Mouse (Mus musculus) layer of hippocampus, adult 18-20 months (tissue): Measurements from ENCODE around the gene Mmp19. TPM values are rescaled to one million over a fixed set of nuclear protein-coding genes. Genes with fewer than 3 reads are reported as not detected.

Experiments
- DNase-seq, 2 experiments: peaks; one replicate each; pipeline ENCODE4 v3.0.0; 2022; ENCODE audit warnings: low spot score in 2 of 2
- long read RNA-seq: library from polyadenylated mRNA; stranded (forward); transcript quantifications from one replicate; pipeline ENCODE4 v2.0.0, GENCODE M21; 2021
- total RNA-seq, 2 experiments: library from RNA; stranded (reverse); gene quantifications; 2 replicates each; pipeline ENCODE4 v1.2.3; 2021

Gene Mmp19
- under 1 TPM; 0.43 to 0.50 TPM for total RNA-seq
- long read RNA-seq, partial matches to known transcripts = 0 of 1 reads
- long read RNA-seq, other reads (novel, unspliced or antisense) = 1 of 1 reads

DNA sequence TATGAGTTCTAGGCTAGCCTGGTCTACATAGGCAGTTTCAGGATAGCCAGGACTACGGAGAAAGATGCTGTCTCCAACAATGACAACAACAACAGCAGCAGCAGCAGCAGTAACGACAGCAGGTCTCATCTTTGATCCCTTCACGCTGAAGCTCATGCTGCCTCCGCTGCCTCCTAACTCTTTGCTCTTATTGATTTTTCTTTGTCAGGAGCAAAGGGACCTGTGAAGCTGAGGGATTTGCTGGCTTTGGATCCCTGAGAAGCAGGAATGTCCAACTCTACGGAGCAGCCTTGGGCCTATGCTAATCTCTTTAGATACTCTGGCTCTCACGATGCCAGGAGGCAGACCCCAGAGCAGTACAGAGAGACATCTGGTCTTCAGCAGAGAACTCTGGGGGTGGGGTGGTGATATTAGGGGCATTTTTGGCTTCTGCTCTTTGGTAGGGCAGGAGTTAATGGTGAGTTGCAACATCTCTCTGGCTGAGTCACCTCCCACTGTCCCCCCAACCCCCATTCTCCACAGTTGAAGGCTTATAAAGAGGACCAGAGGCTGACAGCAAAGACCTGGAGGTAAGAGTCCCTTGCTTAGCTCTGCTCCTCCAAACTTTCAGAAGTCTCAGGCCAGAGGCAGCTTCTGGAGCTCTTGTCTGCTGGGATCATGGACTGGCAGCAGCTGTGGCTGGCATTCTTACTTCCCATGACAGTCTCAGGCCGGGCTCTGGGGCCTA is at the start of gene Mmp19:
Mmp19 (plus strand) TSS at position 513 of the 727 bp plus-strand sequence.
- no peak for DNase-seq

GRCm38 (mm10) chr10:128742616-128743015 is 48.1 kb upstream of the Mmp19 start:
- DNase-seq = no peak

DNA sequence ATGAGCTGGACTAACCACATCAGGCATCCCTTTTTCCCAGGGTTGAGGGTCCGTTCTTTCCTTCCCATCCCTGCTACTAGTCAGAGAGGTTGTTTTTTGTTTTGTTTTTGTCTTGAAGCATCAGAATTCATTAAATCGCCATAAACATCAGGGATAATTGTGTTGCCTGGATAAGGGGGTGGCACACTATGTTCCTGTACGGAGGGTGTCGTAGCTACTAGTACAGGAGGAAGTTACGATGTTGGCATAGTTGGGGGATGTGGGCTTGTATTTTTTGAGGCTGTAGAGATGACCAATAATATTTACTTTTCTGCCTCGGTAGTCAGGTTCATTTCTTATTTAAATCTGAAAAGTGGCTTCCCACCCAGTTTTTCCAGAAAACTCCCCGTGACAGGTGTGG is 47.5 kb upstream of the Mmp19 start:
- DNase-seq = peak in 1 of 2 experiments; percentile 16

- DNase-seq = peak; percentile 34 to 39
Measured at GRCm38 (mm10) chr10:128743791-128744191, 46.9 kb upstream of the Mmp19 start.

- no peak for DNase-seq
Measured at GRCm38 (mm10) chr10:128744211-128744610, 46.5 kb upstream of the Mmp19 start.

GRCm38 (mm10) chr10:128744680-128745601 is 45.8 kb upstream of the Mmp19 start, which contains the start of gene Dgka:
TSS of gene Dgka (minus strand) at chr10:128744855.
- no peak for DNase-seq

DNA sequence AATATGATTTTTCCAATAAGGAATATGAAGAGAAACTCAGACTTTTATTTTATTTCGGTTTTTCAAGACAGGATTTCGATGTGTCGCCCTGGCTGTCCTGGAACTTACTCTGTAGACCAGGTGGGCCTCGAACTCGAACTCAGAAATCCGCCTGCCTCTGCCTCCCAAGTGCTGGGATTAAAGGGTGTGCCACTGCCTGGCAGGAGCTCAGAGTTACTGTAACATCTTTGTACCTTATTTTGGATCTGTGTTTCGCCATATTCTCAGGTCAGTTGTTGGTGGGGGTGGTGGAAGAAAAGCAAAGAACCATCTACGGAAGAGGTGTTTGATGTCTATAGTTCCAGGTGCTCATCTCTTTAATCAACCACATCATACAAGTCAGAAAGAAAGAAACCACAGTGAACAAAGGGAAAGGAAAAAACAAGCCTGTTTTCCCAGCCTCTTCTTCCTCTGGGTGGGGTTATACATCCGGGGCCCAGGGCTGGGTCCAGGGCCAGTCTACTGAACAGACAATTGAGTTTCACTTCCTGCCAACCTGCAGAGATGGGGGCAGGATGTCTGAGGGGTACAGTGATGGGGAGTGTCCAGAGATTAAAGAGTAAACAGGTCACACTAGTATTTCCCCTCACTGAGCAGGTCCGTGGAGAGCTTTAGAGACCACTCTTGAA is 44.6 kb upstream of the Mmp19 start:
- DNase-seq = no peak

GRCm38 (mm10) chr10:128746972-128747645 is 43.6 kb upstream of the Mmp19 start:
- no peak for DNase-seq

DNA sequence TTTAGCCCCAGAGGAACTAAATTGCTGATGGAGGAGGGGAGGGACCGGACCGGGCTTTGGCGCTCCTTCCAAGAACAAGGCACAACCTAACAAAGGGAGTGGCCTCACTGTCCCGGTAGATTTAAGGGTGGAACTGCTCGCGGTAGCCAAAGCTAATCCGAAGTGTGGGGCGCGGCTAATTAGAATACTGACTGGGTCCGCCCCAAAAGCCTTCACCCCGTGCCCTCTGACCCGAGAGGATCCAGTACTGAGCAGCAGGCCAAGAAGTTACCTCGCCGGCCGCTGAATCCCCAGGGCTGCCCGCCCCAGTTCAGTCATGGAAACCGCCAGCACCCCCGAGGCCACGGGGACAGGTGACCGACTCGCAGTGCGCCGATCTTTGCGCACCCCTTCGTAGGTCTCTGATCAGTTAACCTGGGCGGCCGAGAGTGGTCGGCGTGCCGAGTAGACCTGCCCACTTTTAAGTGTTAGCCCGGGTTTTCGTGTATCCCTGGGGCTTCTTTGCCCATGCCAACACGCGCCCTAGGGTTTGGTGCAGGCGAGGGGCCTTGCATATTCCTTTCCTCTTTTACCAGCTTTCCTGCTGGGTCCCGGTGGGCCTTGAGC is 43.0 kb upstream of the Mmp19 start, which contains the start of gene Pym1:
Pym1 (plus strand) TSS at position 244 of the 606 bp plus-strand sequence.
- peak in 1 of 2 experiments; percentile 12 for DNase-seq

DNA sequence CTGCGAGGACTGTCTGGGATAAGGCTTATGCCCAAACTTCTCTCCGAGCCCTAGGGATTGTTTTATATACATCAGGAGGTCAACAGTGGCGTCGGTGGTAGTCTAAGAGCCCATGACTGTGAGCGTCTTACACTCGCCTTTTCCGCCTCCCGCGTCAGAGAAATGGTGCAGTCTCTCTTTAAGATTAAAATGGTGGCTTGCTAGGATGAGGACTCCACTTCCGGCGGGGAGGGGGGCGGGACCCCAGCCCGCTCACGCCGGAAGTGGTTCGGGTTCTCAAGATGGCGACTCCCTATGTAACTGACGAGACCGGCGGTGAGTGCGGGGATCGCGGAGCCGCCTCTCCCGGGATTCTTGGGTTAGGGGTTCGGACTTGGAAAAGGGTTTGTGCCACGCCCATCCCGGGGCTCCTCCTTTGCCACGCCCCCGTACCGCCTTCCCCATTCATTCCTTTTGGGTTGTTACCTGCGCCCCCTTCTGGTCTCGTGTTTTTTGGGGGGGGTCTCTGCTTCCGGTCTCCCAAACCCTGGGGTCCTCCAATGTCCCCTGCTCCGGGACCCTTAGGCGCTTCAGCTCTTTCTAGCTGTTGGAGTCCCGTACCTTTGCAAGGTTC is 42.4 kb upstream of the Mmp19 start:
- DNase-seq = peak; percentile 71 to 86

GRCm38 (mm10) chr10:128772895-128773294 is 17.8 kb upstream of the Mmp19 start:
- no peak for DNase-seq

DNA sequence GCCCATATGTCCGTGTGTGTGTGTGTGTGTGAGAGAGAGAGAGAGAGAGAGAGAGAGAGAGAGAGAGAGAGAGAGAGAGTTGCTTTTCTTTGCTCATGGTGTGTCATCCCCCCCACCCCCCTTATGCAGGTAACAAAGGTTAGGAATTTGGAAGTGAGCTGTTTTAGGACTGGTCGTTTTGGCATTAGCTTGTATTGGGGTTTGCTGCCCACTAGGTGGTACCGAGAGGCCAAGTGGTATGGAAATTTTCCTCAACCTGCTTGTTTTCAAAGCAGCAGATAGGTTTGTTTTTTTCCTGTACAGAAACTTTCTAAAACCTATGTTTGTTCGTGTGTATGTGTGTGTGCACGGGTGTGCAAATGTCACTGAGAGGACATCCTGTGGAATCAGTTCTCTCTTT is 17.0 kb upstream of the Mmp19 start:
- DNase-seq = no peak

DNA sequence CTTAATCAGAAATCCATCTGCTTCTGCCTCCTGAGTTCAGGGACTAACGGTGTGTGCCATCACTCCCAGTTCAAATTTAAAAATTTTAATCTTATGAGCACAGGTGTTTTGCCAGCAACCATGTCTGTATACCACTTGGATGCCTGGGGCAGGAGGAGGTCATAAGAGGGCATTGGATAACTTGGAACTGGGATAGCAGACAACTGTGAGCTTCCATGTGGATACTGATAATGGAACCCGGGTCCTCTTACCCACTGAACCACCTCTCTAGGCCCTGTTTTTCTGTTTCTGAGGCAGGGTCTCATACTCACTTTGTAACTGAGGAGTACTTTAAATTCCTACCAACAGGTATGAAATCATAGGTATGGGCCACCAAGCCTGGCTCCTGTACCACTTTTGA is 12.3 kb upstream of the Mmp19 start:
- no peak for DNase-seq

DNA sequence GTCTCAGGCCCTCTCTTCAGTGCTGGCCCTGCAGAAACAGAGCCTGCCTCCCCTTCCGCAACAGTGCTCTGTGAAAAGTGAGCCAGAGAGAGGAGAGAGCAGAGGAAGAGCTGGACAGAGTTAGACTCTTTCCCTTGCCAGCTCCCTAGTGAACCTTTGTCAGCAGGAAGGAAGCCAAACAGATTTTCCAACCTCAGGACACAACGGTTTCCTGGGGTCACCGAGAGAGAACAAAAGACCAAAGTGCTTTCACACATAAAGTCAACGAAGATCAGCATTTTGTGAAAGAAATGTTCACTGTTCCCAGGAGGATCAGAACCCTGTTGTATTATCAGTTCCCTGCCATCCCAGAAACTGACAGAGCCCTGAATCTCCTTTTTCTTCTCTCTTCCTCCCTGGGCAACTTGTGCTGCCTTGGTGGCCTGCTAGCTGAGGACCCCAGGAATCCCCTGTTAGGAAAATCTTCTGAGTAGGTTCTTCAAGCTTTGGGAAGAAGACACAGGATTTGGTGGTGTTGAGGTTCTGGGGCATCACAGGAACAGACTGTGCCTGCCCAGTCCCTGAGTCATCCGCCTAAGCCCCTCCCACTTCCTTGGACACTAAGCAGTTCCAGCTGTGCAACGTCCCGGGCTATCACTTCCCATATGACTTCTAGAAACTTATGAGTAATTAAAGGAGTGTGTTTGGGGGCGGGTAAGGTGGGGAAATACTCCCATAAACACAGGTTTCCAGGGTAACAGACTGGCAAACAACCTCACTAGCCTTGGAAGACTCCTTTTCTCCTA is 11.5 kb upstream of the Mmp19 start:
- no peak for DNase-seq

GRCm38 (mm10) chr10:128780200-128780599 is 10.5 kb upstream of the Mmp19 start:
- DNase-seq = no peak

DNA sequence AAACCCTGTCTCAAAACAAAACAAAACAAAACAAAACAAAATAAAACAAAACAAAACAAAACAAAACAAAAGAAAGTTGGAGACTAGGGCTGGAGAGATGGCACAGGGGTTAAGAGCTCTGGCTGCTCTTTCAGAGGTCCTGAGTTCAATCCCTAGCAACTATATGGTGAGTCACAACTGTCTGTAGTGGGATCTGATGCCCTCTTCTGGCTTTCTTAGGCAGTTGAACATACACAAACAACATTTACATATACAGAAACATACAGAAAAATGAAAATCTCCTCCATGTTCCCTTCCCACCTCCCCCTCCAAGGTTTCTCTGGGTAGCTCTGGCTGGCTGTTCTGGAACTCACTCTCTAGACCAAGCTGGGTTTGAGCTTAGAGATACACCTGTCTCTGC is 1.3 kb downstream of the Mmp19 start:
- DNase-seq = no peak

DNA sequence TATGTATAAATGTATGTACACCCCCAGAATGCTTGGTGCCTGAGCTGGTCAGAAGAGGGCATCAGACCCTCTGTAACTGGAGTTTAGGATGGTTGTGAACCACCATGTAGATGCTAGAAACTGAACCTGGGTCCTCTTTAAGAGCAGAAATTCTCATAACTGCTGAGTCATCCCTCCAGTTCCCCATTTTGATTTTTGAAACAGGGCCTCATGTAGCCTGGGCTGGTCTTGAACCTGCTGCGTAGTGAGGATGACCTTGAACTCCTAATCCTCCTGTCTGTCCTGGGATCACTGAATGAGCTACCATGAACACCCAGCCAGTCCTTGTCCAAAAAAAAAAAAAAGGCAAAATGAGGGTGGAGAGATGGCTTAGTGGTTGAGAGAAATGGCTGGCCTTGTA is 2.5 kb downstream of the Mmp19 start:
- DNase-seq = no peak

DNA sequence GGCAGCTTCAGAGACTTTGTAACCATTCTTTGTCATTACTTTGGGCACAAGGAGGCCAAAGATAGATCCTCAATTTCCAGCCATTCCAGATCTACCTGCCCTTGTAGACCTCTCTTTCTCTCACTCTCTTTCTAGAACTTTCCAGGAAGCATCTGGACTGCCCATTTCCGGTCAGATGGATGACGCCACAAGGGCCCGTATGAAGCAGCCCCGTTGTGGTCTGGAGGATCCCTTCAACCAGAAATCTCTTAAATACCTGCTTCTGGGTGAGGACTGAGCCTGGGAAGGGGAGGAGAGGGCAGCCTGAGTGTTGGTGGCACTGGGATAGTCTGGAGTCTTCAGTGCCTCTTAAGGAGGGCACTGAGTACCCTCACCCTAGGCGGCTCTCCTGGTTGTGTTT is 3.7 kb downstream of the Mmp19 start:
- DNase-seq = no peak

DNA sequence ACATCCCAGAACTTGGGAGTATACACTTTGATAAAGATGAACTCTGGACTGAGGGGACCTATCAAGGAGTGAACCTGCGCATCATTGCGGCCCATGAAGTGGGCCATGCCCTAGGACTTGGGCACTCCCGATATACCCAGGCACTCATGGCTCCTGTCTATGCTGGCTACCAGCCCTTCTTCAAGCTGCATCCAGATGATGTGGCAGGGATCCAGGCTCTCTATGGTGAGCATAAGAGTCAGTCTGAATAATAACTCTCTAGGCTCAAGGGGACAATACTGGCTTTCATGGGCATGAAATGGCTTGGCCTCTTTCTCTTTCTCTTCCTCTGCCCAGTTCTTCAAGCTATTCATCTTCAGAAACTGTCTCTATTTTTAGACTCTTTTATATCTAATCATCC is 4.9 kb downstream of the Mmp19 start:
- peak in 1 of 2 experiments; percentile 44 for DNase-seq
